ENCODE assay signal across 8 mouse cellular contexts in genomic region chr1:134298636-134299411, GRCm38 (mm10). TPM values are rescaled to one million over a fixed set of nuclear protein-coding genes. Genes with fewer than 3 reads are reported as not detected.
A peak's percentile ranks its signal among the peaks of the same experiment; 100 is the strongest.
DNase-seq lines count a peak whose midpoint lies in the region; ATAC-seq and TF ChIP-seq lines count a peak whose summit lies in the region.

No protein-coding gene starts in this region.

- no peaks in the 10 kb centered on the region for H3K36me3 ChIP-seq in forebrain, embryonic 15.5 days
- H3K36me3 ChIP-seq in hindbrain, embryonic 16.5 days (ENCODE audit: control insufficient read depth, insufficient read depth, low read length) = 0 out of 2 replicates have a peak, but pooled peaks cover 2% of the 10 kb centered on the region
- H3K36me3 ChIP-seq in lung, embryonic 16.5 days (ENCODE audit: control insufficient read depth, insufficient read depth, low read length) = no peaks in the 10 kb centered on the region

- DNase-seq in layer of hippocampus, adult 2 months (ENCODE audit: low spot score in 2 of 2) = no peak
- DNase-seq in layer of hippocampus, adult 9-10 months (ENCODE audit: low spot score) = no peak
- peak; percentile 53 for DNase-seq in retina, embryonic 14.5 days (ENCODE audit: low spot score)

- no peak for TF ChIP-seq CTCF in layer of hippocampus, adult 2 months (conservative IDR thresholded peaks at IDR 0.05)

- H3K27ac ChIP-seq in layer of hippocampus, adult 2 months = peak overlapping the region; percentile 32; the same call in 1 of the 2 replicates
- H3K27ac ChIP-seq in brown adipose tissue, adult 24 weeks (replicated peaks; ENCODE audit: low read depth, low read length) = peak overlapping the region; percentile 63
- no peak overlapping the region for H3K27ac ChIP-seq in forebrain, embryonic 15.5 days (replicated peaks)
- no peak overlapping the region for H3K27ac ChIP-seq in hindbrain, embryonic 16.5 days (ENCODE audit: low read depth, low read length)
- no peak overlapping the region for H3K27ac ChIP-seq in lung, embryonic 16.5 days (ENCODE audit: low read length)

- peaks cover 29% of the 10 kb centered on the region for H3K4me1 ChIP-seq in brown adipose tissue, adult 24 weeks (ENCODE audit: control insufficient read depth, insufficient read depth, insufficient read length, low read length)
- H3K4me1 ChIP-seq in forebrain, embryonic 15.5 days = peaks cover 20% of the 10 kb centered on the region
- H3K4me1 ChIP-seq in hindbrain, embryonic 16.5 days (ENCODE audit: control insufficient read depth, insufficient read depth, low read depth, low read length) = peaks cover 16% of the 10 kb centered on the region
- H3K4me1 ChIP-seq in lung, embryonic 16.5 days (replicated peaks; ENCODE audit: control insufficient read depth, insufficient read depth, low read length) = peaks cover 16% of the 10 kb centered on the region

- H3K9ac ChIP-seq in forebrain, embryonic 15.5 days (replicated peaks) = peak overlapping the region; percentile 40
- peak overlapping the region; percentile 65 for H3K9ac ChIP-seq in hindbrain, embryonic 16.5 days (ENCODE audit: low read depth, low read length)
- peak overlapping the region; percentile 76 for H3K9ac ChIP-seq in lung, embryonic 16.5 days (ENCODE audit: low read length)

- H3K9me3 ChIP-seq in forebrain, embryonic 15.5 days = no peaks in the 10 kb centered on the region
- H3K9me3 ChIP-seq in hindbrain, embryonic 16.5 days (ENCODE audit: control insufficient read depth, low read length) = no peaks in the 10 kb centered on the region
- H3K9me3 ChIP-seq in lung, embryonic 16.5 days (ENCODE audit: control insufficient read depth, low read length) = no peaks in the 10 kb centered on the region

- H3K4me3 ChIP-seq in layer of hippocampus, adult 2 months = peak overlapping the region; percentile 50
- peak overlapping the region; percentile 66 for H3K4me3 ChIP-seq in brown adipose tissue, adult 24 weeks (ENCODE audit: insufficient read depth, low read depth, low read length)
- H3K4me3 ChIP-seq in forebrain, embryonic 15.5 days = peak overlapping the region; percentile 44
- peak overlapping the region; percentile 43 for H3K4me3 ChIP-seq in hindbrain, embryonic 16.5 days (ENCODE audit: low read length)
- peak overlapping the region; percentile 53 for H3K4me3 ChIP-seq in lung, embryonic 16.5 days (ENCODE audit: low read length)

- 7% methylated on average over 56 of the region's 59 CpGs for WGBS in forebrain, embryonic 15.5 days
- WGBS in hindbrain, embryonic 16.5 days = 12% methylated on average over 36 of the region's 59 CpGs
- WGBS in lung, embryonic 16.5 days = 3% methylated on average over 54 of the region's 59 CpGs

- ATAC-seq in forebrain, embryonic 15.5 days (replicated peaks) = peak; percentile 72
- ATAC-seq in hindbrain, embryonic 16.5 days = 0 out of 2 replicates have a peak, but pooled peaks have one; percentile 35
- ATAC-seq in lung, embryonic 16.5 days (ENCODE audit: low read depth) = peak; percentile 53
- ATAC-seq in inflammation-experienced regulatory T-cells, adult 6 months = no peak

- H3K27me3 ChIP-seq in forebrain, embryonic 15.5 days = peaks cover 21% of the 10 kb centered on the region
- peaks cover 14% of the 10 kb centered on the region for H3K27me3 ChIP-seq in hindbrain, embryonic 16.5 days (replicated peaks; ENCODE audit: control insufficient read depth, insufficient read depth, low read length)
- peaks cover 10% of the 10 kb centered on the region; the same call in 1 of the 2 replicates for H3K27me3 ChIP-seq in lung, embryonic 16.5 days (ENCODE audit: control insufficient read depth, insufficient read depth, low read depth, low read length)

- peak overlapping the region; percentile 77 for H3K4me2 ChIP-seq in forebrain, embryonic 15.5 days (replicated peaks)
- H3K4me2 ChIP-seq in hindbrain, embryonic 16.5 days (ENCODE audit: low read length) = peak overlapping the region; percentile 77
- peak overlapping the region; percentile 97 for H3K4me2 ChIP-seq in lung, embryonic 16.5 days (ENCODE audit: low read depth, low read length)

RNA-seq across cellular contexts. Expression of gene Myog, which starts 9.0 kb away (rescaled TPM):
- not detected for total RNA-seq in layer of hippocampus, adult 2 months (2021)
- polyA plus RNA-seq in brown adipose tissue, adult 24 weeks (2012; ENCODE audit: insufficient read depth, insufficient read length, missing spikeins) = not detected in 2 replicates
- 0.22 TPM in 1 of 2 replicates, not detected in the other for polyA plus RNA-seq in forebrain, embryonic 15.5 days (2015; fragmentation: Nextera tagmentation; extraction: Ambion mirVana)
- polyA plus RNA-seq in hindbrain, embryonic 16.5 days (2015; fragmentation: Nextera tagmentation; extraction: Ambion mirVana) = 6.4 TPM in 1 of 2 replicates, not detected in the other
- polyA plus RNA-seq in lung, embryonic 16.5 days (2015; fragmentation: Nextera tagmentation; extraction: Ambion mirVana) = 2.9 and 6.8 TPM in 2 replicates
- polyA plus RNA-seq in inflammation-experienced regulatory T-cells, adult 6 months (2017; shearing (Covaris generic)) = not detected

RNA-seq across cellular contexts. Expression of gene Ppfia4, which starts 33.9 kb away (rescaled TPM):
- 10 to 100 TPM; 71.9 to 79.7 TPM for total RNA-seq in layer of hippocampus, adult 2 months (2021)
- 1.7 TPM in 1 of 2 replicates, not detected in the other for polyA plus RNA-seq in brown adipose tissue, adult 24 weeks (2012; ENCODE audit: insufficient read depth, insufficient read length, missing spikeins)
- polyA plus RNA-seq in forebrain, embryonic 15.5 days (2015; fragmentation: Nextera tagmentation; extraction: Ambion mirVana) = 9.3 and 11.3 TPM in 2 replicates
- polyA plus RNA-seq in hindbrain, embryonic 16.5 days (2015; fragmentation: Nextera tagmentation; extraction: Ambion mirVana) = 32.0 and 34.0 TPM in 2 replicates
- polyA plus RNA-seq in lung, embryonic 16.5 days (2015; fragmentation: Nextera tagmentation; extraction: Ambion mirVana) = 2.9 and 3.9 TPM in 2 replicates
- 1 to 10 TPM in 1 of 3 experiments, under 1 TPM in 1, not detected in 1; 0.24 to 1.4 TPM for polyA plus RNA-seq in inflammation-experienced regulatory T-cells, adult 6 months (2017; shearing (Covaris generic))

Comparison
In these comparisons a context has a peak if more than half of its experiments do, and no peak if none do; other contexts are left out.
1. H3K27ac ChIP-seq: peak in layer of hippocampus, adult 2 months (single experiment) and brown adipose tissue, adult 24 weeks (single experiment); none in forebrain, embryonic 15.5 days (single experiment), hindbrain, embryonic 16.5 days (single experiment) and lung, embryonic 16.5 days (single experiment).
2. Peak in every context shown above with its lines, with median percentiles within 50 percentile points of each other: H3K4me3 ChIP-seq, H3K4me2 ChIP-seq and H3K9ac ChIP-seq.